In the genomic region with DNA sequence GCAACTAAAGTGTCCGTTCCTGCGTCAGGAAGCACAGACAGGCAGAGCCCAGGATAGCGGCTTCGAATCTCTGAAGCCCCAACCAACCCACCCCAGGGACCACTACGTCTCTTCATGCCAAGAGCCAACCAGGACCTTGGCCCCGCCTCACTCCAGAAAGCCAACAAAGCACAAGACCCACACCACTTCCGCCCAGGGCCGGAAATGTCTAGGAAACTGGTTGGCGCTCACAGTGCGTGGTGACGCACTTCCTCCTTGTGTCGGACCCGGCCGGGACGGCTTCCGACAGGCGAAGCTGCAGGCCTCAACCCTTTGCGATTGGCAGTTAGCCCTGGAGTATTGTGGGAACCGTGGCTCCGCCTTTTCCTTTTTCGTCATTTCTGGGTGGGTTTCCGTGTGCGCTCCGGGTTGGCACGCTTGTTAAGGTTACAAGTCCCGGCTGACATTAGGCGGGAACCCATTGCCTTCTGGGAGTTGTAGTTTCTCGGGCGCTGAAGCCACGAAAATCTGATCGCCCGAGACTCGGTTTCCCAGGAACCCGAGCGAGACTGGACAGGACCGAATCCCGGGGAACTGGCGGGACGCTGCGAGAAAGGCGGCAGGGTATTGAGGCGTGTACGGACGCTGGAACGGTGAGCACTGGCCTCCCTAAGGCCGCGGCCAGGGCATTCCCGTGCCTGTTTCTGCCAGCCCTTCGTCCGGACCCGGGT, we compare ENCODE assay signal across 1 mouse cellular context.
TF ChIP-seq lines count a peak whose summit lies in the region.

A gene (plus strand): TSS at position 368 of the 710 bp plus-strand sequence.

TF ChIP-seq in MEL, 35 proteins besides CTCF, POLR2A, EP300 and RAD21 (continued from another document):
- TF ChIP-seq MEF2A (IDR thresholded peaks at IDR 0.05; ENCODE audit: extremely low read depth, insufficient replicate concordance, low read depth, low read length, poor library complexity, severe bottlenecking) (no peak), E2F4 (IDR thresholded peaks at IDR 0.05; ENCODE audit: borderline replicate concordance, low read depth, low read length) (peak; percentile 96), MAZ (IDR thresholded peaks at IDR 0.05; ENCODE audit: low read depth, low read length) (no peak; the same call in 1 of the 2 replicates), MAFK (IDR thresholded peaks at IDR 0.05; ENCODE audit: borderline replicate concordance, low read depth, low read length) (no peak), CHD1 (IDR thresholded peaks at IDR 0.05; ENCODE audit: low read depth, low read length) (no peak), MAX (IDR thresholded peaks at IDR 0.05; ENCODE audit: low read length) (no peak), BHLHE40 (IDR thresholded peaks at IDR 0.05; ENCODE audit: borderline replicate concordance, low read depth, low read length) (no peak), SIN3A (IDR thresholded peaks at IDR 0.05; ENCODE audit: low read length) (peak; percentile 91), JUND (IDR thresholded peaks at IDR 0.05; ENCODE audit: low read depth, low read length) (no peak), CHD2 (IDR thresholded peaks at IDR 0.05; ENCODE audit: low read length) (peak; percentile 72), ZMIZ1 (IDR thresholded peaks at IDR 0.05; ENCODE audit: low read depth, low read length) (0 out of 2 replicates have a peak, but pooled peaks have one; percentile 73), HCFC1 (IDR thresholded peaks at IDR 0.05; ENCODE audit: low read depth, low read length) (peak; percentile 94), SMC3 (IDR thresholded peaks at IDR 0.05; ENCODE audit: low read depth, low read length) (no peak)
